Mouse (Mus musculus): ENCODE measurements at regions not wholly inside any gene's neighbourhood (a gene's known extent, or its start where the extent isn't known, plus 50 kb on each side); places are given as distances from the start of the nearest gene placed in this dataset.

- H3K27me3 ChIP-seq (ENCODE audit: control insufficient read depth, insufficient read depth, low read length) = no peaks in the 10 kb centered on the region
- peak; percentile 25 for DNase-seq (ENCODE audit: low spot score)
- no peak overlapping the region for H3K4me3 ChIP-seq (replicated peaks; ENCODE audit: low read length)
- WGBS = 52% methylated on average over 3 of the region's 3 CpGs
- no peak overlapping the region for H3K9ac ChIP-seq
- no peaks in the 10 kb centered on the region for H3K36me3 ChIP-seq (replicated peaks; ENCODE audit: control insufficient read depth, insufficient read depth)
- H3K9me3 ChIP-seq (ENCODE audit: control insufficient read depth, low read length) = no peaks in the 10 kb centered on the region
- H3K4me2 ChIP-seq (replicated peaks) = no peak overlapping the region
- H3K27ac ChIP-seq = no peak overlapping the region
- no peaks in the 10 kb centered on the region for H3K4me1 ChIP-seq (replicated peaks; ENCODE audit: control insufficient read depth, insufficient read depth, low read length)
- ATAC-seq (ENCODE audit: low FRiP score) = peak; percentile 79
Measured at GRCm38 (mm10) chr8:73512613-73513012, 159.3 kb upstream of the Large1 start.
